Mouse (Mus musculus) stomach, postnatal 0 days (tissue): ENCODE data around the gene Nsg2.

ENCODE experiments used
- CTCF ChIP-seq: IDR thresholded peaks from 2 replicates; pipeline ENCODE4 v1.5.1; 2016; ENCODE audit warnings: antibody characterized with exemption, low read depth, mild to moderate bottlenecking, moderate library complexity
- EP300 ChIP-seq: optimal IDR thresholded peaks from 2 replicates; pipeline ENCODE3; 2016; ENCODE audit warnings: antibody characterized with exemption

GRCm38 (mm10) chr11:31983249-31983648 is 17.0 kb upstream of the Nsg2 start:
- TF ChIP-seq CTCF (no peak), EP300 (no peak)
